Mouse (Mus musculus) thymus, postnatal 0 days (tissue): ENCODE results near the gene Prkag2. TPM values are rescaled to one million over a fixed set of nuclear protein-coding genes. Genes with fewer than 3 reads are reported as not detected.
"Not testable (repeated sequence)": the region's sequence is repeated elsewhere in the genome, so short reads cannot be mapped to it uniquely, and the experiment has no call there.

Experiments used
- DNase-seq: peaks from one replicate; pipeline ENCODE4 v3.0.0-alpha.2; 2015; ENCODE audit warnings: low spot score
- polyA plus RNA-seq: library from polyadenylated mRNA; unstranded; fragments of >200 nt; fragmentation: Nextera tagmentation; extraction: Ambion mirVana; gene quantifications from 2 replicates; pipeline ENCODE4 v1.2.1, GENCODE M21; 2015

The Prkag2 gene
- polyA plus RNA-seq, 1 experiment from 2014 or later = 31.2 TPM

DNA sequence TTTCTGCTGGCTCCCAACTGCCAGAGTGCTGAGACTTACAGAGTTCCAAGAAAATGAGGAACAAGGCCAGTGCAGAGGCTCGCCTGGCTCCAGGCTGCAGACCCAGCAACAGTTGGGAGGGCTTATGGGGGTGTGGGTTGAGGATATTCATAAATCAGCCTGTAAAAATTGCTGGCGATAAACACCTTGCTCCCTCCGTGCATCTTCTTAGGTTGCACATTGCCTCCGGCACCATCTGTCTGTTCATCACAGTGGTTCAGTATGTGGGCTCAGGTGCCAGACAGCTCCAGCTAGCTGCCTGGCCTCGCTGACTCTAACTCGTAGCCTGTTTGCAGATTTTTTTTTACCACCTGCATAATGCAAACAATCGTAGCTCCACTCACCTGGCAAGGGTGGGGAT lies 13.4 kb downstream of the Prkag2 start:
- no peak for DNase-seq

DNA sequence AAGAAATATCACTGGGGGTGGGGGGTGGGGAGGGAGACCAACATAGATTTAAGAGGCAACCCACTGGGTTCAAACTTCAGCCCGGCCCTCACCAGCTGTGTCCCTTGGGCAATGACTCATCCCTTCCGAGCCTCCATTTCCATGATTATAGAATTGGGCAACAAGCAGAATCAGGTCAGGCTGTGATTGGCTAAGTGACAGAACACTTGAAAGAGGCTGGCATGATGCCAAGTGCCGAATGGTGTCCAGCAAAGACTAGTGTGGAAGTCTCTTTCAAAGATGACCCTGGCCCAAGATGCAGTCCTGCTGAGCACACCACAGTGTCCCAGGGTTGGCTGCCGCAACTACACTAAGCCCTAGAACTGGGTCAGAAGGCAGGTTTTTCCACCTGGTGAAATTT lies 14.2 kb downstream of the Prkag2 start:
- DNase-seq = no peak

DNA sequence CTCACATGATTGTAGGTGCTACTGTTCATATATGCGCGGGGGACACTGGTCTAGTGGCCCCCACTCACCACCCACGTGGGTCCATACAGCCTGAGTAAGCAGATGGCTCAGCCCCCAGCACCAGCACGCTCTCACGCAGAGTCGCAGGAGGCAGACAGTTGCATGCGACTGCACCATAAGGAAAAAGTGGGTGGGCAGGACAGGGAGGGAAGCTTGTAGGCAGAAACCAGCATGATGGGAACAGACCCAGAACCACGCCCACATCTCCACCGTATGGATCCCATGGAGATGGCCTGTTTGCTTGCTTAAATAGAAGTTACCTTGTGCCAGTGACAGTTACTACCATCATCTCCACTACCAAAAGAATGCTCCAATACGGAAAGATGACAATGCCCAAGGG lies 15.3 kb downstream of the Prkag2 start:
- no peak for DNase-seq

DNA sequence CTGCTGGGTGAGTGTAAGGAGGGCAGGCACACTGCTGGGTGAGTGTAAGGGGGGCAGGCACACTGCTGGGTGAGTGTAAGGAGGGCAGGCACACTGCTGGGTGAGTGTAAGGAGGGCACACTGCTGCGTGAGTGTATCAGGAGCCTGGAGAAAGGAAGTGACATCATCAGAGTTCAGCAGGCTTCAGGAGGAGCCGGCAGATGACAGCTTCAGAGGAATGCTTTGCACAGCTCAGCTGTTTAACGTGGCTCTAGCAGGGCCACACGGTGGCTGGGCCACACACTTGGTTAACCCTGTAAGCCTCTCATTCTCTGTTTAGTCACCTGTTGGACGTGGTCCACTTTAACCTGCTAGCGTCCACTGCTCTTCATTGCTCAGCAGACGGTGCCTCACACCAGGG lies 16.6 kb downstream of the Prkag2 start:
- peak; percentile 15 for DNase-seq

DNA sequence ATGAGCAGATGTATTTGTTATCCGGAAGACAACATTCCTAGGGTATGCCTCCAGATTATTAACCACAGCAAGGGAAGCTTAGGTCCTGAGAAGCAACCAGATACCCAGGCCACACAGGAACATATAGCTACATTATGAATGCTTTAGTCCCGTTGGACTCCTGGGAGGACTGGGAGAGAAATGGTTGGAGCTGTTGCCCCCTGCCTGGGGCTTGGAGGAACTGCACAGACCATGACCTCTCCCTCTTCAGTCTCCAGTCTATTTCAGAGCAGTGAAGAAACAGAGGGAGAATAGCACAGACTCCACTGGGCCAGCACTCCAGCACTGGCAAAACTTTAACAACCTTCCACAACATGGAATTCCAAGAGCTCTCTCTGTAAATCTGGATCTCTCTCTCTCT lies 17.9 kb downstream of the Prkag2 start:
- peak; percentile 34 for DNase-seq

DNA sequence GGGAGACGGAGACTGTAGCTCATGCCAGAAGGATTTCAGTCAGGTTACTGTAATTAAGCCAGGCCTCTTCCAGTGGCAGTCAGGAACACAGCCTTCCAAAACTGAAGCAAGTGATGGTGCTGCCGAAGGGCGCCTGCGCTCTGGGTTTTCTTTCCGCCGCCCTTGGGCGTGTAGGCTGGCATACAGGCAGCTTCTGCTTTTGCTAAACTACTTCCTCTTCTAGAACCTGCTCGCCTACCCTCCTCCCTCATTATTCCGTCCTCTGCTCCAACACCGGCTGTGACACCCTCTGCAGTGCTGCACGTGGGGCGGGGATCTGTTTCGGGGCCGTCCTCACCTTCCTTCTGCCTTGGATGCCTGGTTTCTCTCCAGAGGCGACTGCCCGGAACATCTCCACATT lies 18.9 kb downstream of the Prkag2 start:
- DNase-seq = peak; percentile 44

DNA sequence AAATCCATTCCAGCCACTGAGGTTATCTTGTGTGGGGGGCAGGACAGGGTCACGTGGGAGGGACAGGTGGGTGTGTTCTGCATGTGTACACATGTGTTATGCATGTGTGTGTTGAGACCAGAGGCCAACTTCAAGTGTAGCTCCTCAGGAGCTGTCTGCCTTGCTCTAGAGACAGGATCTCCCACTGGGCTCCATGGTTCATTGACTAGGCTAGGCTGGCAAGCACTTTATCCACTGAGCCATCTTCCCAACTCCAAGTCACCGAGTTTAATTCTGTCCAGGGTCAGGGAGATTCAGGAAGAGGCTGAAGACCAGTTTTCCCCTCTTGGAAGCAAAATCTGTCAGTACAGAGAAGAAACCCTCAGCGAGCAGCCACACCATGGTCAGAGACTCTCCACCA lies 19.4 kb downstream of the Prkag2 start:
- no peak for DNase-seq

DNA sequence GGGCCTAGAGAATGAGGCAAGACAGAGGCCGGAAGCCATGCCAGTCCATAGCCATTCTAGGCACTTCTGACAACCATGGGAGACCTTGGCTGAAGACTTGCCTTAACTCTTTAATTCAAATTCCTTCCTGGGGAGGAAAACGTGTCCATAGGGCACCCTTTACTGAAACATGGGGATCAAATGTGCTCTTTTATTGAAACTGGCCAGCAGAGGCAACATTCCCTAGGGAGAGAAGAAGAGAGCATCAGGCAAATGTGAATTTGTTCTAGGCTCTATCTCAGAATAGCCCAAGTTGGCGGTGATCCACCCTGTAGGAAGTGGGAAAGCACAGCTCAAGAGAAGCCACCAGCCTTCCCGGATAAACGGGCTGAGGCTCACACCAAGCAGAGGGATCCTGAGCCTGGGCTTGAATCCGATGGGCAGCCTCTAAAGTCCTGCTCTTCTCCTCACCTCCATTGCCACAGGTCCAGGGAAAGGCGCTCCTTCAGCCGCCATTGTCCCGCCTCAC lies 19.9 kb downstream of the Prkag2 start:
- DNase-seq = no peak

DNA sequence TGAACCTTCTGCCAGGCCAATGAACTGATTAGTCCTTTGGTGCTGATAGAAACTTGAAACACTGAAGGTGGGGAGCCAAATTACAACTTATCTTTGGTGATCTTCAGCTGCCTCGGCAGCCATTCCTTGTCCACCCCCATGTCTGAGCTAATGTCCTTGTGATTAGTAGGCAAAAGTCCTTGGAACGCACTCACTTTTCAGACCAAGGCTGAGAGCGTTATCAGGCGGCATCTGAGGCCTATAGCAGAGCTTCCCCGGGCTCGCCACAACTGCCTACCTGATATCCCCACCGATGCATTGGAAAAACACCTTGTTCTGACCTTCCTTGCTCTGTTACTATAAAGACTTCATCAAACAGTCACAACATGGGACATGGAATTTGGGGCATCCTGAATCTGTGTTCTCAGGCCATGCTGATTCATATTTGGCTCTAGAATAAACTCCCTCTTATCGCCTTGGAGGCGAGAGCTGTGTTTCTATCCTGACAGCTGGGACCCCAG lies 20.6 kb downstream of the Prkag2 start:
- DNase-seq = no peak

DNA sequence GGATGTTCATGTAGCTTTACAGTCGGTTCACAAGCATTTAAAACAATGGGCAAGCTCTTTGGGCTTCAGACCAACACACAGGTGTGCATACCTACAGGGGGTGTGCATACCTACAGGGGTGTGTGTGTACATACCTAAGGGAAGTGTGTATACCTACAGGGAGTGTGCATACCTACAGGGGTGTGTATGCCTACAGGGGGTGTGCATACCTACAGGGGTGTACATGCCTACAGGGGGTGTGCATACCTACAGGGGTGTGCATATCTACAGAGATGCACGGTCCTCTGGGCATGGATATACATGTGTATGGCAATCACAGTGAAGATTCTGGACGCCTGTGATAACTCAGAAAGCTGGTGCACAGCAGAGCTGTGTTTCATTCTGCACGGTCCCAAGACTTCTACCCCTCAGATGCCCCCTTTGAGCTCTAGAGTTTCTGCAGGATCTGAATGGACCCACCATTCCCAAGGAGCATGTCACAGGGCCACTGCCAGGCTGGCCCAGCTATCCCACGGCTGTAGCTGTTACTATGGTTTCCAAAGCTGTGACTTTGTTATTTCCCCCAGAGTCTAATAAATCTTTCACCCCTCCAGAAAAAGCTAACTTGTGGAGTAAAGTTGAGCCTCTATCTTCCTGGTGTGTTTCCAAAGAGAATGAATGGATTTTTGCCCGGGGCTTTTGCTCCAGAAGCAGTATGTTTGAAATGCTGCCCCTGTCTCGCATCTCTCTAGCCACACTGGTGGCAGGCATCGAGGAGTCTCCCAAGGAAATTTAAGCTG lies 22.4 kb downstream of the Prkag2 start:
- no peak for DNase-seq

DNA sequence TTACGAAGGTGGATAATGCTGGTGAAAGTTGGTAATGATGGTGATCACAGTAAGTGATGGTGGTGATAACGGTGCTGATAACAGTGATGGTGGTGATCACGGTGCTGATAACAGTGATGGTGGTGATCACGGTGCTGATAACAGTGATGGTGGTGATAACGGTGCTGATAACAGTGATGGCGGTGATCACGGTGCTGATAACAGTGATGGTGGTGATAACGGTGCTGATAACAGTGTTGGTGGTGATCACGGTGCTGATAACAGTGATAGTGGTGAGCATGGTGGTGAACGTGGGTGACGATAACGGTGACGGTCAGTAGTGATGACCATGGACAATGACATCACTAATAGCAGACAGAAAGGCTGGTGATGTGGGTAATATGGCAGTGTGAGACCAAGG lies 23.2 kb downstream of the Prkag2 start:
- DNase-seq = not testable (repeated sequence)

DNA sequence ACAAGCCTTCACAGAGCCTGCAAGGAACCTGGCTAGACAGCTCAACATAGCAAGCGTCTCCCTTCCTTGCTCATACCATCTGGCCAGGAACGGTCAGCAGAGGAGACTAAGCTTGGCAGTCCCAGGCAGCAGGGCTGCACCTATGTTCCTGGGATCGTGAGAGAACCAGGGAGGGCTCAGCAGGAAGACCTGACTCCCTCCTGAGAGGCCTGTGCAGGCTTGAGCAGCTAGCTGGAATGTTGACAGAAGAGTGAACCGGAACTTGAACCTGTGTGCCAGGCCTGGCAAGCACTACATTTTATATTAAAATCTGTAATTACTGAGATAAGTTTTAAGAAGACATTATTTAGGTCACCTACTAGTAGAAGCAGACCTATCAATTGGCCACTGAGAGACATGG lies 24.8 kb downstream of the Prkag2 start:
- DNase-seq = no peak

DNA sequence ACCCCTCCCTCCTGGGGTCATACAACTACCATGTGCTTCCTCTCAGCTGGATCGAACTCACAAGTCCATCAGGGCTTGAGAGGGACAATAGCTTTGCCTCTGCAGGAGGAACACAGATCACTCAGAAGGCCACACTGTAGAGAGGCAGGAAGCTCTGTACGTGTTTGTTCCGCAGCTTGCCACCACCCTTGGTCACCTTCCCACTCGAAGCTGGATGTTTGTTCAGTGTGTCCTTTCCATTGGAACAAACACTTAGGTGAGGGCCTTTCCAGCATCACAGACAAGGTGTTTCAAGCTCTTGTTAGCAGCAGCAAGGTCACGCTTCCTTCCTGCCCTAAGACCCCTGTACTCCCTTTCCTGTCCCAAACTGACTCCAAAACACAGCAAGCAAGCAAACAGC lies 30.6 kb downstream of the Prkag2 start:
- DNase-seq = no peak

DNA sequence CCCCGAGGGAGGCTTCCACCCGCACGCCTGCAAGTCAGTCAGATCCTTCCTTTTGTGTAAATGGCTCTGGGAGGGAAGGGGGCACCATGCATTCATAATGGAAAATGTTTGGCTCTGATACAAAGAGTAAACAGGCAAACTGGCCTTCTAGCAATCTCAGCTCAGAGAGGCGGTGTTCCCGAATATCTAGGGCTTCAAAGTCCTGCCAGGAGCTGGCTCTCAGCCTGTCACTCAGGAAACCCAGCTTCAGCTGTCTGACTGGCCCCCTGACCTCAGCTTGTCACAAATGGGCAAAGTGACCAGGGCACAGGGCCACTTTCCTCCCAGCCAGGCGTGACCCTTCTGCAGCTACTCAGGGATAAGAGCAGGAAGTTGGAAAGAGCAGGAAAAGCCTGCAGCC lies 33.3 kb downstream of the Prkag2 start:
- no peak for DNase-seq

DNA sequence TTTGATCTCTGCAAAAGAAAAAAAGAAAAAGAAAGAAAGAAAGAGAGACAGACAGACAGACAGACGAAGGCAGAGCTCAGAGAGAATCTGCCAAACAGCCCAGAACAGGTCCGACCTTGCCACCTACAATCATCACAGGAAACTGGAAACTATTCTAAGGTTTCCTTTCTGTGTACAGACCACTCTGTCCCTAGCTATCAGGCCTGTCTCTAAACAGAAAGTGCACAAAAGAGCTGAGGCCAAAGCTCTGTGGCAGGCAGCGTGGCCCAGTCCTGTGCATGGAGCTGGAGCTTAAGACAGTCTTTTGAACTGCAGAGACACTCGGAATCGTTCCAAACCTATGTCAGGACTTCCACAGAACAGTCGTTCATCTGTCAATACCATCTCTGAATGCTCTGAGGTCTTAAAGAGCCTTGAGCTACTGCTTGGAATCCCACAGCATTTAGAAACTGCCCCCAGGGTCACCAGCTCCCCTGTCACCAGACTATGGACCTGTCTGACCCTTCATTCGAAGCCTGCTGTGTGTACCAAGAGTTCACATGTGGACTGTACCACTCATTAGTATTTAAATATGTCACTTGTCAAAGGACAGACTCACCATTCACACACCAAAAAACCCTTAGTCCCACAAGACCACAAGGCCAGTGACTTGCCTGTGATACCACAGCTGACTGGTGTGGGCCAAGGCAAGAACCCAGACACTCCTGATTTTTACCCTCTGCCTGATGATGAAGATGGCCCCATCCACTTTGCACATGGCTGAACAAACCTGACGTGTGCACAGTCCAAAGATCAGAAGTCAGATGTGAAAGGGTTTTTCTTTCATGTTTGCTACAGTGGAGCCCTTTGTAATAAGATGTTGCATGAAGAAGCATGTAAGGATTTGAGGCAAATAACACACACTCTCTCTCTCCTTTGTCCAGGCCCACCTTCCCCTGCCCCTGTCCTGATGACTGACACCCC lies 35.9 kb downstream of the Prkag2 start:
- DNase-seq = no peak

DNA sequence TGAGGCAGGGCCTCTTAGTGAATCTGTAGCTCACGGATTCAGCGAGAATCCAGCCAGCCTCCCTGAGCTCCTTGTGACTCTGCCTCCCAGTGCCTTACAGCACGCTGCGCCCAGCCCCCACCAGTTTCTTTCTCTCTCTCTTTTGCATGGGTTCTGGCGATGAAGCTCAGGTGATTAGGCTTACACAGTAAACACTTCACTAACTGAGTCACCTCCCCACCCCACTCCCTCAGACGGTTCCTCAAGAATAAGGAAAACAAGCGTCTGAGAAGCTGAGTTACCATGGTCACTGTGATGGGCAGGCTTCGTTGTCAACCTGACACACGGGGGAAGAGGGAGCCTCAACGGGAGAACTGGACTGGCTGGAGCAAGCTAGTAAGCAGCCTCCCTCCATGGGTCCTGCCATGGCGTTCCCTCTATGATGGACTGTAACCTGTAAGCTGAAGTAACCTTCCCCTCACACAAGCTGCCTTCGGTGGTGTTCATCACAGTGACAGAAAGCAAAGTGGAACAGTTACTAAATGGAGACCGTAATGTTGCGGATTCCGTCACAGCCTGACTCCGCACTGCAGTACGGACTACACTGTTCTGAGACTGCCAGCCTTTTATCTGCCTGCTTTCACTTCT lies 37.8 kb downstream of the Prkag2 start:
- DNase-seq = peak; percentile 17

DNA sequence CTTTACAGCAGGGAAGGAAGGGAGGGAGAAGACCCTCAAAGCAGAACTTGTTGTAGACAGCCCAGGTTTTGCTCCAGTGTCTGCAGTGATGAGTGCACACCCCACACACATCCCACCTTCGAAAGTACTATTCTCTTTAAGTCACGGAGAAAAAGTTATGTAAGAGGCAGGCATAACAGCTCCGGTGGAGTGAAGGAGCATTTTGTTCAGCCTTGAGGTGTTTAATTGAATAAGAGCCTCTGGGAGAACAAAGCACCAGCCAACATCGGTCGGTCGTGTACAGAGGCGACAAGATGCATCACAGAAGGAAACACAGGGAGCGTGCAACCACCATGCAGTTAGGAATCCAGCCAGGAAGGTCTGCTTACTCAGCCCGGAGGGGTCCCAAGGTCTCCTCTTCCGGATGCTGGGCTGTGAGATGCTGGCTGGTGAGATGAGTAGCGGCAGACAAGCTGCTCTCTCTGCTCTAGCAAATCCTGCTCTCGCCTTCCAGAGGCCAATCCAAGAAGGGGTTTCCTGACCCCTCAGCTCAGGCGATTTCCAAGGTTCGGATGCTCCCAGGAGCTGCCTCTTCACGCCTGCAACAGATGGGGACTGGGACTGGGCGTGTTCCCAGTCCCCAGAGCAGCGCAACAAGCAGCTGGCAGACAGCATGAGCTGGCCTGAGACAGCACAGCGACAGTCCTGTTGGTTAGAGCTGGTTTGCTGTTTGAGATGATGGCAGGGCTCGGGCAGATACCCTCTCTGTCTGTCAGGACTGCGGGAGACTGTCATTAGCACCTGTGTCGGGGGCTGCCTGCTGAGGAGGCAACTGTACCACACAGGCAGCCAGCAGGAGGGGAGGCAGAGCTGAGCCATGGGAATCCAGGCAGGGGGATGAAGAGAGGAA lies 41.3 kb downstream of the Prkag2 start:
- no peak for DNase-seq

DNA sequence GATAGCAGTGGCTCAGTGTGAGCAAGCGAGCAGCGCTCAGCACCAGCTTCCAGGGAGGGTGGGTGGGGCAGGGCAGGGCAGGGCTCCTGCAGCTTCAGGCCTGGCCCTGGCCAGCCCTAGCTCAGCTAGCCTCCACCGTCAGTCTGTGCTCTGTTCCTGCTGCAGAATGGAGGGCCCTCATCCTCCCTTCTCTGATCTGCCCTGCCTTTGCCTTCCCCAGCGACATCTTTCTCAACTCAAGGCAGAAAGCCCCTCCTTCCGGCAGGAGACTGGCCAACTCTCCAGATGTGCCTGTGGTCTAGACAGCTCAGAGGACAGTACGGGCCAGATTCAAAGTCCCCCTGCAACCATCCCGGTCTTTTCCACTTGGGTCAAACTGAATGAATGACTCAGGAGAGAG lies 42.0 kb downstream of the Prkag2 start:
- DNase-seq = no peak

DNA sequence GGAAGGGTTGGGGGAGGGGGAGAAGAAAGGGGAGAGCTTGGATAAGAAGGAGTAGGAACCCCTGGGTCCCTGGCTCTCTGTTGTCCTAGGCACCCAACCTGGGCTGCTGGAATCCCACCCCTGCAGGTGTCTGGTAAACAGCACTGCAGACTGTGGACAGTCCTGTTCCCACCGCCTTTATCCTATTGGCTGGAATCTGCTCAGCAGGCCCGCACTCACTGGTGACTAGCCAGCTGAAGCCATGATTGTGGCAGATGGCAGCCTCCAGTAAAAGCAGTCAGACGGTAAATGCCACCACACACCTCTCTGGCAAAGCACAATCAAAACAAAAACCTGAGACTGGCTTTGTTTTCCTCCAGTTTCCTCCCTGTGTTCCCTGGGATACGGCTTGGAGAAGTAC lies 45.2 kb downstream of the Prkag2 start:
- no peak for DNase-seq

DNA sequence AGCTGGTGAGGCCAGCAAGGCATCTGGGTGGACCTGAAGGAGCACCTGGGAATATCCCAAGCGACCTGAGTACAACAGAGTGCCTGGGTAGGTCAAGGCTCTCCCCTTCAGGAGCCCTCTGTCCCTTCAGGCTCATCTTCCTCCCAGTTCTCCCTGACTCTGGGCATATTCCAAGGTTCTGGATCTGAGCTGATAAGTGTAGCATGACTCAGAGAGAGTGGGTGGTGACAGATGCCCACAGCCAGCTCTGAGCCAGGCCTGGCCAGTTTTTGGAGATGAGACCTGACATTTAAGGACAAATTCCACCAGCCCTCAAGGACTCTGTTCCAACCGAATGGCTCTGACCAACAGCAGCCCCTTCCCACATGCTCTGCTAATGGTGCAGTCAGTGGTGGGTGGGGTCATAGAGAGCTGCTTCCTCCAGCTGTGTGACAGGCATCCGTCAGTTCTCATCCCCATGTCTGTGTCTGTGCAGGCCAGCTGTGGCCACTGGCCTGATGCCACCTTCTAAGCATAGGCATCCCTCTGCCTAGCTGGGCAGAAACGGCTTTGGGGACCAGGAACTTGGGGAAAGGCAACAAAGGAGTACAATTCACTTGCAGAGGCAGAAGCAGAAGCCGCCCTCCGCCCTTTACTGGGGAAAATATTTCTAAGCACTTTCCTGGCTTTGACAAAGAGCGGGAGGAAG lies 46.3 kb downstream of the Prkag2 start:
- no peak for DNase-seq
